In genomic region chr9:19092889-19093753, GRCm38 (mm10) we compare ENCODE assay signal across 21 mouse cellular contexts. TPM values are rescaled to one million over a fixed set of nuclear protein-coding genes. Genes with fewer than 3 reads are reported as not detected.
DNase-seq lines count a peak whose midpoint lies in the region; ATAC-seq and TF ChIP-seq lines count a peak whose summit lies in the region.
"Not testable (repeated sequence)": the region's sequence is repeated elsewhere in the genome, so short reads cannot be mapped to it uniquely, and the experiment has no call there.
"Had no signal": no experiment of that assay in that cellular context is flagged by ENCODE, and none has a peak within 500 bp of the region (broad histone marks: within the 10 kb centered on the region; RNA-seq: fewer than 3 reads in every experiment).

No protein-coding gene starts in this region.

- WGBS in intestine, embryonic 15.5 days = 30% methylated on average over 6 of the region's 6 CpGs
- WGBS in intestine, postnatal 0 days = 20% methylated on average over 6 of the region's 6 CpGs

- H3K4me2 ChIP-seq in intestine, embryonic 15.5 days (replicated peaks); intestine, postnatal 0 days (replicated peaks; ENCODE audit: low read depth): not testable (repeated sequence)

- H3K27me3 ChIP-seq in E14TG2a.4 (ENCODE audit: insufficient read depth, low read length); intestine, embryonic 15.5 days (replicated peaks); intestine, postnatal 0 days (replicated peaks; ENCODE audit: control insufficient read depth, insufficient read depth, low read length): not testable (repeated sequence)

- H3K9ac ChIP-seq in intestine, embryonic 15.5 days; intestine, postnatal 0 days (ENCODE audit: low read depth, low read length): not testable (repeated sequence)

- peak; percentile 88 for DNase-seq in ES-CJ7 (ENCODE audit: low read depth, low spot score)
- DNase-seq in R1 (ENCODE audit: low read depth, low spot score) = peak; percentile 97
- DNase-seq in ZHBTc4 (ENCODE audit: low read depth, low spot score) = peak; percentile 96
- peak; percentile 14 for DNase-seq in testis, postnatal 14 days (ENCODE audit: low spot score)

- H3K4me1 ChIP-seq in E14TG2a.4 (replicated peaks; ENCODE audit: low read depth, low read length) = peaks cover 23% of the 10 kb centered on the region
- not testable (repeated sequence) for H3K4me1 ChIP-seq in intestine, embryonic 15.5 days (replicated peaks); intestine, postnatal 0 days (replicated peaks; ENCODE audit: control insufficient read depth, insufficient read depth, low read length)

- peak overlapping the region; percentile 76 for H3K4me3 ChIP-seq in E14TG2a.4 (replicated peaks; ENCODE audit: low read length)
- not testable (repeated sequence) for H3K4me3 ChIP-seq in intestine, embryonic 15.5 days (replicated peaks); intestine, postnatal 0 days (ENCODE audit: low read depth, low read length)

- H3K9me3 ChIP-seq in E14TG2a.4 (ENCODE audit: low read length); intestine, embryonic 15.5 days; intestine, postnatal 0 days (ENCODE audit: control insufficient read depth): not testable (repeated sequence)

- peak; percentile 96 for ATAC-seq in intestine, embryonic 15.5 days
- ATAC-seq in intestine, postnatal 0 days = peak; percentile 69; the same call in 1 of the 2 replicates

- H3K36me3 ChIP-seq in E14TG2a.4 (ENCODE audit: insufficient read depth, low read length); intestine, embryonic 15.5 days; intestine, postnatal 0 days (ENCODE audit: control insufficient read depth, insufficient read depth): not testable (repeated sequence)

- not testable (repeated sequence) for TF ChIP-seq CTCF in E14TG2a.4 (conservative IDR thresholded peaks at IDR 0.05; ENCODE audit: low read length); intestine, postnatal 0 days (IDR thresholded peaks at IDR 0.05; ENCODE audit: low read depth)

- not testable (repeated sequence) for H3K27ac ChIP-seq in intestine, embryonic 15.5 days; intestine, postnatal 0 days (ENCODE audit: low read depth, low read length)

RNA-seq across cellular contexts. Expression of gene Olfr836, which starts 27.1 kb away (rescaled TPM):
- polyA plus RNA-seq in intestine, embryonic 15.5 days (2015; fragmentation: Nextera tagmentation; extraction: Ambion mirVana) = not detected in 2 replicates
- polyA plus RNA-seq in intestine, postnatal 0 days (2015; fragmentation: Nextera tagmentation; extraction: Ambion mirVana) = not detected in 2 replicates
- polyA plus RNA-seq: adrenal gland, adult 2 months; brain, embryonic 14.5 days; CD4-positive, CD25-positive, alpha-beta regulatory T cell, adult 4 months; embryonic facial prominence, embryonic 11.5 days; embryonic facial prominence, embryonic 13.5 days; embryonic facial prominence, embryonic 15.5 days; forebrain, embryonic 10.5 days; forebrain, embryonic 12.5 days; forebrain, embryonic 14.5 days; forebrain, embryonic 16.5 days; frontal cortex, adult 2 months; G1E; Patski had no signal

RNA-seq across cellular contexts. Expression of gene Olfr837, which starts 43.0 kb away (rescaled TPM):
- polyA plus RNA-seq in intestine, embryonic 15.5 days (2015; fragmentation: Nextera tagmentation; extraction: Ambion mirVana) = not detected in 2 replicates
- not detected in 2 replicates for polyA plus RNA-seq in intestine, postnatal 0 days (2015; fragmentation: Nextera tagmentation; extraction: Ambion mirVana)
- polyA plus RNA-seq: adrenal gland, adult 2 months; brain, embryonic 14.5 days; embryonic facial prominence, embryonic 11.5 days; embryonic facial prominence, embryonic 13.5 days; embryonic facial prominence, embryonic 15.5 days; erythroblast, embryonic 14.5 days; forebrain, embryonic 10.5 days; forebrain, embryonic 12.5 days; forebrain, embryonic 14.5 days; forebrain, embryonic 16.5 days; frontal cortex, adult 2 months; G1E; Patski had no signal

Comparison
In these comparisons a context has a peak if more than half of its experiments do, and no peak if none do; other contexts are left out.
1. DNase-seq: peak in every context shown above with its lines; median percentile 97 in R1; 96 in ZHBTc4; 88 in ES-CJ7; 14 in testis, postnatal 14 days.